Mouse (Mus musculus) thymus, postnatal 0 days (tissue): ENCODE data around the gene Ccdc188. TPM values are rescaled to one million over a fixed set of nuclear protein-coding genes. Genes with fewer than 3 reads are reported as not detected.
"Not testable (repeated sequence)": the region's sequence is repeated elsewhere in the genome, so short reads cannot be mapped to it uniquely, and the experiment has no call there.

Source experiments
- DNase-seq: peaks from one replicate; pipeline ENCODE4 v3.0.0-alpha.2; 2015; ENCODE audit warnings: low spot score
- polyA plus RNA-seq: library from polyadenylated mRNA; unstranded; fragments of >200 nt; fragmentation: Nextera tagmentation; extraction: Ambion mirVana; gene quantifications from 2 replicates; pipeline ENCODE4 v1.2.1, GENCODE M21; 2015

The Ccdc188 gene
- polyA plus RNA-seq, result 0.13 TPM in 1 of 2 replicates, not detected in the other

DNA sequence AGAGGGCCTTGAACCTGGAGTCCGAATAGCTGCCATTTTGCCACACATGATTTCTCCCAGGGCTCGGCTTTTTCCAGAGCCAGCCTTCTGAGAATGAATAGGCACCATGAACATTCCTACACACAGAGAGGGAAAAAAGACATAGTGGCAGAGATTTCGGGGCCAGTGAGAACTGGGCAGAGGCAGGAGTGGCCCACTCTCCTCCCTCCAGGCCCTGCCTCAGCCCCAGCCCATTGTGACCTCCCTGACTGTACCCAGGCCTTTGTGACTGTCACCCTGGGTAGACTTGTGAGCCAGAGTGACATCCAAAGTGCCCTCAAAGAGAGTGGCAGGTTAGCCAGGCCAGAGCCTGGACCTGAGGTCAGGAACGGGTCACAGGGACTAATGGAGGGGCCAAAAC lies at the start of gene Ccdc188:
Ccdc188 (plus strand) TSS at position 301 of the 400 bp plus-strand sequence.
- DNase-seq, result no peak

- DNase-seq, result no peak
These were observed 48.5 kb upstream of the Ccdc188 start for GRCm38 (mm10) chr16:18169156-18169555.

- DNase-seq, result no peak
These were observed 47.9 kb upstream of the Ccdc188 start for GRCm38 (mm10) chr16:18169776-18170175.

- peak; percentile 84 for DNase-seq
These were observed 45.3 kb upstream of the Ccdc188 start for GRCm38 (mm10) chr16:18172266-18172855.

GRCm38 (mm10) chr16:18173231-18173630 lies 44.4 kb upstream of the Ccdc188 start:
- no peak for DNase-seq

- no peak for DNase-seq
These were observed 43.9 kb upstream of the Ccdc188 start for GRCm38 (mm10) chr16:18173788-18174187.

DNA sequence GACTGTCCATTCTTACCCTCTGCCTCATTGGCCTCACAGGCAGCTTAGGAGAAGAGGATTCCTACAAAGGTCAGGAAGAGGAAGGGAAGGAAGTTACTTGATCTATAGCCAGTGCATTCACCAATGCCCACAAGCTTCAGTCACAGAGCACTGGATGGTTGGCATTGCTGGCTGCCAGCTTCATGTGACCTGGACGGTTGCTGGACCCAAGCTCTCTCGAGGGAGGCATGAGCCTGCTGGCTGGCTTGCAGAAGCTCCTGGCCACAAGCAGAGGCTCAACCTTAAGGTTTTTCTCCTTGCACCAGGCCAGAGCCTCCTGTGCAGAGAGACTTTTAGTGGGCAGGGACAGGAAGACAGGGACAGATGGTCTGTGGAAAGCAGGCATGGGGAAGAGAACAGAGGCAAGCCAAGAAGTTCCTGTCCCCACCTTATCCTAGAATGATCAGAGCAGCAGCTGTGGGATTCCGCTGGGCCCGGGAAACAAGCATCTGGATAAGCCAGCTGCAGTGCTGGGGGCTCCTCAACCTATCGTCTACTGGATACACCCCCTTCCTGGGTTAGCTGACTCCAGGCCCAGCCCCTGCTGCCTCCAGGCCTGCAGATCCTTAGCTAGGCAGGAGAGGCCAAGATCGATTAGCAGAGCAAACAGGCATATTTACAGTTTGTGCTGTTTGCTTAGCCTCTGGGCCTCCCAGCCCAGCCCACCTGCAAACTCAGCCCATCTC lies 41.7 kb upstream of the Ccdc188 start:
- DNase-seq, result no peak

- DNase-seq, result no peak
These were observed 40.9 kb upstream of the Ccdc188 start for GRCm38 (mm10) chr16:18176758-18177157.

DNA sequence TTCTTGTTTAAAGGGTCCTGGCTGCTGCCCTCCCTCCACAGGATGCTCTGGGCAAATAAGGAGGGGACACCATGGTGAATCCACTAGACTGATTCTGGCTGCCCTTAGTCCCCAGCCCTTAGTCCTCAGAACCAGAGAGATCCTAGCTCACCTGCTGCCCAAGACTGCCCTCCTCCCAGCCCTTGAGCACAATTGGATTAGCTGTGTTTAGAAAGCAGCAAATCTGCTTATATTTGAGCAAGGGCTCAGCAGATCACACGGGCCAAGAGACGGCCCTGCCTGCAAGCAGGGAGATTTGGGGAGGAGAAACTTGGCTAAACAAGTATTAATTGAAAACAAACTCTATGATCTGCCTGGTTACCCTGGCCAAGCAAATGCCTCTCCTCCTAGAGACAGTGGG lies 38.1 kb upstream of the Ccdc188 start:
- DNase-seq, result no peak

GRCm38 (mm10) chr16:18181398-18181797 lies 36.3 kb upstream of the Ccdc188 start:
- no peak for DNase-seq

DNA sequence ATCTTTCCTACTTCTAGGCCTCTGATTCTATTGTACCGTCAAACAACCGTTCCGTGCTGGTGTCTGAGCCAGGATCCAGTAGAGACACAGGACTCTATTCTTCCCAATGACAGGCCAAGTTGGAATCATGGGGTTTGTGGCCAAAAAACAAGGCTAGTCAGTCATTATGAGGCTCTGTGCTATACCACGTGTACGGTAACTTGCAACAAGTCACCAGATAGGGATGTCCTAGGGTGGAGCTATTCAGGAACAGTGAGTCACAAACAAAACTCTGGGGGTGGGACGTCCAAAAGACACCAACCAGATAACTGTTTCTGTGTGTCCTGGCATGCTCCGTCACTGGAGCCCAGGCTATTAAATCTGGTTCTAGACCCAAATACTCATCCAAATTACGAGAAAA lies 34.9 kb upstream of the Ccdc188 start:
- DNase-seq, result no peak

DNA sequence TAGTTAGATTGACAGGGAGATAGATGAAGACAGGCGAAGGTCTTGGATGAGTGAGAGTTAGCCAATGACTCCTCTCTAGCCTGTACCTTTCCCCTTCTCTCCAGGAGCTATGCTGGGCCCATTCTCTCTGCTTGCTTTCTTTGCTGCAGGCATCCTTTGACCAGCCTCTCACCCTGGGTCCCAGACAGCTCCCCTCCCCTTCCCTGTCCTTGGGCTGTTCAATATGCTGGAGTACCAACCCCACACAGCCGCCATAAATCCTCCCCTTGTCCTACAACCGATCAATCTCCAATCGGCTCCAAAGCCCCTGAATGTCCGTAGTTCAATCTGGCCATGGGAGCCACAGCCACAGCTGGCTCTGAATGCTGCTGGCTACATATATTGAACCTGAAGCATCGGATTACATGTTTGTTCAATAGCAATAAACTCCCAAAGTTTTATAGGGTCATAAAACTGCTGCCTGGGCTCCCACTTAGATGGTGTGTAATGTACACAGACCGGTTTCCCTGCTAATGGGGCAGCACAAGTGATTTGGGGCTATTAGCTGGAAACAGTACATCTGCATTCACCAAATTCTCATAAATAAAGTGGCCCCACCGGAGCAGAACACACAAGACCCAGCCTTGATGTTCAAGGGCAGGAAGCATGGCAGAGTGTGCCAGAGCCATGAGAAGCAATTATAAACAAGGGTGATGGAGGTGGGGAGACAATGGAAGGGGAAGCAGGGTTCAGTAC lies 31.8 kb upstream of the Ccdc188 start:
- DNase-seq, result no peak

DNA sequence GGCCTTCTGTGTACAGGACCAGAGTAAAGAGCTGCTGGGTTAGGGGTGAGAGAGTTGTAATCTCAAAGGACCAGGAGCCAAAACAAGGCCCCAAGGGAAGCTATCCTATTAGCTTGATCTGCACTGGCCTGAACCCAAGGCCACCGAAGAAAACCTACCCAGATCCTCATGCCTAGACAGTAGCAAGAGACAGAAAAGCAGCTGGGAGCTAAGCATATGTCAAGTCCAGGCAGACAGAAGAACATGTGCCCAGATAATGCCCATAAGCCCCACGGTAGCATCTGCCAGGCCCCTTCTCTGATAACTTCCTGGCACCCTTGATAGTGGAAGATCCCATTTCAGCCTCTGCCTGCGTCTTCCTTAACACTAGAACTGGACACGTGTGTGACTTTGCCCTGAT lies 30.9 kb upstream of the Ccdc188 start:
- no peak for DNase-seq

DNA sequence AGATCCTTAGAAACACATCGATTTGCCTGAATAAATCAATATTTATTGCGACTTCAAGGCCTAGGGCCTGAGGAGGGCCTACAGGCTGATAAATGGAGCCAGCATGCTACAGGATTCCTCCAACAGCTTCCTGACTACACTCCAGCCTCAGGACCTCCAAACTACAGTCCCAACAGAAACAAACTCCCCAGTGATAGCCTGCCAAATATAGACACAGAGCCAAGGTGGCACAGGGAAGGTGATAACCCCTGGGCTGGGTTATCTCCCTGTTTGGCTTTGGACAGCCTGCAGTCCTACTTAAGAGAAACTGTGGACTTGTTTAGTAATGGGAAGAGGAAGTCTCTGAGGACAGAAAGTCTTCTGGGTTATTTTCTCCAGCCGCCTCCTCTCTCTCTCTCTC lies 30.5 kb upstream of the Ccdc188 start:
- no peak for DNase-seq

DNA sequence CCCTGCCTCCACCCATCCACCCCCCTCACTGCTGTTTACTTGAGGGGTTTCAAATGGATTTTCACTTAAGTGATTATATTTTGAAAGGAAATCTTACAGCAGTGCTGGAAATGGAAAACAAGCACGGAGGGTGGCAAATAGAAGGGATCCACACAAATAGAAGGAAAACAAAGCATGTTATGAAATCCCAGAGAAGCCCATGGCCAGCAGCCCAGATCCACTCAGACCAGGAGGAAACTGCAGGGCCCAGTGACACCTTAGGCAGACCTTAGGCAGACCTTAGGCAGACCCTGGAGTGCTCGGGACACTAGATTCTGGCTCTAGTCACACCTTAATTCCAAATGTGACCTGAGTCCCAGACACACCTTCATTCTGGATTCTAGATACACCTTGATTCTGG lies 26.7 kb upstream of the Ccdc188 start:
- no peak for DNase-seq

GRCm38 (mm10) chr16:18194208-18194985 lies 23.3 kb upstream of the Ccdc188 start:
- no peak for DNase-seq

- no peak for DNase-seq
These were observed 22.6 kb upstream of the Ccdc188 start for GRCm38 (mm10) chr16:18195068-18195467.

DNA sequence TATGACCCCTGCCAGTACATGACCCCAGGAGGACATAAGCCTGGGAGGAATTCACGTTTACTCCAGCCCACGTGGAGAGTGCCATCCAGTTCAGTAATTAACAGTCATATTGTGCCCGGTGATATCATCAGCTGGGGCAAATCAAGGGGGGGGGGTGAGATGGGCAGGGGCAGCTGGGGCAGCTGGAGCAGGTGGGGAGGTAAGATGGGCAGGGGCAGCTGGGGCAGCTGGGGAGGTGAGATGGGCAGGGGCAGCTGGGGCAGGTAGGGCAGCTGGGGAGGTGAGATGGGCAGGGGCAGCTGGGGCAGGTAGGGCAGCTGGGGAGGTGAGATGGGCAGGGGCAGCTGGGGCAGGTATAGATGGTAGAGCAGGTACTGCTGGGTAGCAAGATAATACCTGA lies 22.1 kb upstream of the Ccdc188 start:
- DNase-seq, result not testable (repeated sequence)

- no peak for DNase-seq
These were observed 19.8 kb upstream of the Ccdc188 start for GRCm38 (mm10) chr16:18197881-18198280.

DNA sequence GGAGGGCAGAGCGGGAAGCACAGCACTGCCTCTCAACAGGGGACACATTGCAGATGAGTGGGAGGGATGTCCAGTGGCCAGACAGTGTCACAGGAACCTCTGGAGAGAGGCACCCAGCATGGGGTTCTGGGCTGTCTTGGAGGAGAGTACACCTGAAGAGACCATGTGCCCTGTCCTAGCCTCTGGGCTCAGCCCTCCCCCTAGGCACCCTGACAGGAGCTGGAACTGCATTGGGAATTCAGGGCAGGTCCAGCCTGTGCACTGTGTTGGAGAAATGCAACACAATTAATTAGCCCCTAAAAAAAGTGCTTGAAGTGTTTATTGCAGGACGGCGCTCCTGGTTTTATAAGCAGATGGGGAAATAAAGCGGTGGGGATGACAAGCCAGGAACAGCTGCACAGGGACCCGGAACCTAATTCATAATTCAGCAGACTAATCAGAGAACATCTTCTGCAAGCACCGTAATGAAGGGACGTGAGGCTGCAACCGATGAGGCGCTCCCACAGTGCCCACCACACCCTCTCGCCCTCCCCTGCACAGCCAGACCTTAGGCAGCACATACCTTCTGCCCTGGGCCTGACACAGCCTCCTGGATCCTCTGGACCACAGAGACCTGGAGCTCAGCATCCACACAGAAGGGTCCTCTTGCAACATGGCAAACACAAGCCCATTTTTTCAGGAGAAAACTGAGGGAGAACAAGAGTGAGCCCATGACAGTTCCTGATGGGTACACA lies 19.1 kb upstream of the Ccdc188 start:
- DNase-seq, result no peak

GRCm38 (mm10) chr16:18200062-18200461 lies 17.6 kb upstream of the Ccdc188 start:
- DNase-seq, result no peak
